Comparison of ENCODE assay signal across 24 mouse cellular contexts in the genomic region with DNA sequence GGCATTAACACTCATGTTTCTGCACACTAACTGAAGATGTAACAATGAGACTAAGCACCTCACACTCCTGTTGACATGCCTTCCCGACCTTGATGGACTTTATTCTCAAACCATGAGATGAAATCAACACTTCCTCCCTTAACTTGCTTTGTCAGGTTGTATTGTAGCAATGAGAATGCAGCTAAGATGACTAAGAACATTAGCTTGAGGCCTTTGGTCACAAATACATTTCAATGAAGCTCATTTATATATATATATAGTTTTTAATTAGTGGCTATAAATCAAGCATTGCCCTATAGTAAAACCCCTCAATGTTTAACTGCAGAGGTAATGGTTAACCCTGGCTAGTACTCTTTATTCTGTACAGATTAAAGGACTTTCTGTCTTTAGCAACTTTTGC.
DNase-seq lines count a peak whose midpoint lies in the region; ATAC-seq and TF ChIP-seq lines count a peak whose summit lies in the region.
"Had no signal": no experiment of that assay in that cellular context is flagged by ENCODE, and none has a peak within 500 bp of the region (broad histone marks: within the 10 kb centered on the region; RNA-seq: fewer than 3 reads in every experiment).

No protein-coding gene starts in this region.

- no peaks in the 10 kb centered on the region for H3K4me1 ChIP-seq in kidney, adult 2 months (ENCODE audit: control insufficient read depth, insufficient read depth, low read length)
- no peaks in the 10 kb centered on the region for H3K4me1 ChIP-seq in kidney, embryonic 16.5 days (ENCODE audit: insufficient read depth, low read length)
- no peaks in the 10 kb centered on the region for H3K4me1 ChIP-seq in intestine, postnatal 0 days (replicated peaks; ENCODE audit: control insufficient read depth, insufficient read depth, low read length)
- H3K4me1 ChIP-seq in forebrain, embryonic 11.5 days (replicated peaks; ENCODE audit: control insufficient read depth, insufficient read depth, low read length): no peaks in the 10 kb centered on the region
- H3K4me1 ChIP-seq: embryonic facial prominence, embryonic 10.5 days; embryonic facial prominence, embryonic 13.5 days; forebrain, embryonic 13.5 days; hindbrain, embryonic 12.5 days; hindbrain, embryonic 15.5 days had no signal

- no peaks in the 10 kb centered on the region for H3K36me3 ChIP-seq in kidney, adult 2 months (ENCODE audit: control insufficient read depth, insufficient read depth, low read length)
- no peaks in the 10 kb centered on the region for H3K36me3 ChIP-seq in kidney, embryonic 16.5 days (ENCODE audit: insufficient read depth, low read length)
- H3K36me3 ChIP-seq in intestine, postnatal 0 days (ENCODE audit: control insufficient read depth, insufficient read depth): no peaks in the 10 kb centered on the region
- H3K36me3 ChIP-seq in forebrain, embryonic 11.5 days (ENCODE audit: control insufficient read depth, insufficient read depth, low read length): no peaks in the 10 kb centered on the region
- H3K36me3 ChIP-seq: embryonic facial prominence, embryonic 10.5 days; embryonic facial prominence, embryonic 13.5 days; hindbrain, embryonic 12.5 days; hindbrain, embryonic 15.5 days had no signal

- H3K9me3 ChIP-seq in kidney, embryonic 16.5 days (ENCODE audit: low read length): no peaks in the 10 kb centered on the region
- H3K9me3 ChIP-seq in intestine, postnatal 0 days (ENCODE audit: control insufficient read depth): no peaks in the 10 kb centered on the region
- no peaks in the 10 kb centered on the region for H3K9me3 ChIP-seq in forebrain, embryonic 11.5 days (ENCODE audit: control insufficient read depth, low read length)
- H3K9me3 ChIP-seq: embryonic facial prominence, embryonic 10.5 days; embryonic facial prominence, embryonic 13.5 days; forebrain, embryonic 13.5 days; hindbrain, embryonic 12.5 days; hindbrain, embryonic 15.5 days had no signal

- no peak overlapping the region for H3K4me3 ChIP-seq in kidney, adult 2 months (ENCODE audit: insufficient read depth, low read depth, low read length)
- H3K4me3 ChIP-seq in kidney, embryonic 16.5 days (ENCODE audit: low read length): no peak overlapping the region
- H3K4me3 ChIP-seq in intestine, postnatal 0 days (ENCODE audit: low read depth, low read length): no peak overlapping the region
- H3K4me3 ChIP-seq in forebrain, embryonic 11.5 days (ENCODE audit: low read depth, low read length): no peak overlapping the region
- H3K4me3 ChIP-seq: embryonic facial prominence, embryonic 10.5 days; embryonic facial prominence, embryonic 13.5 days; erythroblast, embryonic 14.5 days; forebrain, embryonic 13.5 days; hindbrain, embryonic 12.5 days; hindbrain, embryonic 15.5 days had no signal

- DNase-seq in kidney, adult 2 months: peak; percentile 4
- no peak for DNase-seq in kidney, adult 11 months
- DNase-seq in kidney, postnatal 14 days: no peak
- no peak for DNase-seq in gastrocnemius, adult 8-10 months (ENCODE audit: low spot score in 2 of 2)
- no peak for DNase-seq in forebrain, embryonic 11.5 days (ENCODE audit: low spot score)
- DNase-seq: adrenal gland, postnatal 10 days; adrenal gland, postnatal 36 days; cerebellum, adult 18-20 months; cerebellum, postnatal 10 days; cerebellum, postnatal 36 days; embryo, embryonic 11 days; gastrocnemius, postnatal 14 days; heart, adult 11 months had no signal

- no peaks in the 10 kb centered on the region for H3K27me3 ChIP-seq in kidney, adult 2 months (replicated peaks; ENCODE audit: control insufficient read depth, insufficient read depth, low read length)
- H3K27me3 ChIP-seq in kidney, embryonic 16.5 days (ENCODE audit: insufficient read depth, low read length): no peaks in the 10 kb centered on the region
- H3K27me3 ChIP-seq in intestine, postnatal 0 days (replicated peaks; ENCODE audit: control insufficient read depth, insufficient read depth, low read length): no peaks in the 10 kb centered on the region
- no peaks in the 10 kb centered on the region for H3K27me3 ChIP-seq in forebrain, embryonic 11.5 days (ENCODE audit: control insufficient read depth, insufficient read depth, low read length)
- H3K27me3 ChIP-seq: embryonic facial prominence, embryonic 13.5 days; forebrain, embryonic 13.5 days; hindbrain, embryonic 12.5 days; hindbrain, embryonic 15.5 days had no signal

- 24% methylated on average over 1 of the region's 1 CpGs for WGBS in kidney, adult 2 months
- WGBS in kidney, embryonic 16.5 days: 38% methylated on average over 1 of the region's 1 CpGs
- WGBS in intestine, postnatal 0 days: 23% methylated on average over 1 of the region's 1 CpGs
- WGBS in forebrain, embryonic 11.5 days: 76% methylated on average over 1 of the region's 1 CpGs

- no peak overlapping the region for H3K9ac ChIP-seq in kidney, embryonic 16.5 days (replicated peaks; ENCODE audit: low read length)
- no peak overlapping the region for H3K9ac ChIP-seq in intestine, postnatal 0 days (ENCODE audit: low read depth, low read length)
- no peak overlapping the region for H3K9ac ChIP-seq in forebrain, embryonic 11.5 days (ENCODE audit: low read length)
- H3K9ac ChIP-seq: embryonic facial prominence, embryonic 13.5 days; forebrain, embryonic 13.5 days; hindbrain, embryonic 12.5 days; hindbrain, embryonic 15.5 days had no signal

- no peak for TF ChIP-seq POLR2A in kidney, adult 2 months (IDR thresholded peaks at IDR 0.05; ENCODE audit: low read depth, low read length)

- TF ChIP-seq CTCF in kidney, adult 2 months (conservative IDR thresholded peaks at IDR 0.05; ENCODE audit: insufficient read depth, insufficient read length, low read depth, low read length): no peak
- no peak for TF ChIP-seq CTCF in intestine, postnatal 0 days (IDR thresholded peaks at IDR 0.05; ENCODE audit: low read depth)

- H3K27ac ChIP-seq in kidney, adult 2 months (ENCODE audit: insufficient read depth, low read depth, low read length): no peak overlapping the region
- H3K27ac ChIP-seq in kidney, embryonic 16.5 days (ENCODE audit: low read length): no peak overlapping the region
- no peak overlapping the region for H3K27ac ChIP-seq in intestine, postnatal 0 days (ENCODE audit: low read depth, low read length)
- H3K27ac ChIP-seq in forebrain, embryonic 11.5 days (ENCODE audit: low read depth, low read length): no peak overlapping the region
- H3K27ac ChIP-seq: embryonic facial prominence, embryonic 10.5 days; embryonic facial prominence, embryonic 13.5 days; forebrain, embryonic 13.5 days; hindbrain, embryonic 12.5 days; hindbrain, embryonic 15.5 days had no signal

- ATAC-seq in kidney, embryonic 16.5 days (ENCODE audit: low FRiP score, low TSS enrichment): peak; percentile 74; the same call in 1 of the 2 replicates
- peak; percentile 80 for ATAC-seq in intestine, postnatal 0 days
- ATAC-seq in forebrain, embryonic 11.5 days (replicated peaks; ENCODE audit: low FRiP score): no peak
- ATAC-seq: activated CD4-positive, CD25-positive, alpha-beta regulatory T cell, adult 4 months; forebrain, embryonic 13.5 days; forebrain, embryonic 16.5 days had no signal

- no peak overlapping the region for H3K4me2 ChIP-seq in kidney, embryonic 16.5 days (replicated peaks; ENCODE audit: low read depth, low read length)
- H3K4me2 ChIP-seq in intestine, postnatal 0 days (replicated peaks; ENCODE audit: low read depth): no peak overlapping the region
- H3K4me2 ChIP-seq in forebrain, embryonic 11.5 days (ENCODE audit: low read depth, low read length, severe bottlenecking): no peak overlapping the region
- H3K4me2 ChIP-seq: embryonic facial prominence, embryonic 13.5 days; forebrain, embryonic 13.5 days; heart, embryonic 11.5 days; hindbrain, embryonic 12.5 days; hindbrain, embryonic 15.5 days had no signal
